Mouse (Mus musculus): ENCODE results near the gene Dido1.

GRCm38 (mm10) chr2:180740349-180740748, 30.6 kb upstream of the Dido1 start:
- no peak for TF ChIP-seq CTCF (IDR thresholded peaks at IDR 0.05; ENCODE audit: control insufficient read depth, insufficient read depth, insufficient replicate concordance, low read depth, low read length)
- no peak for TF ChIP-seq POLR2A (IDR thresholded peaks at IDR 0.05; ENCODE audit: control insufficient read depth, low read depth, low read length)
